Mouse (Mus musculus): ENCODE data around the gene Pgk1.
"Not testable (repeated sequence)": the region's sequence is repeated elsewhere in the genome, so short reads cannot be mapped to it uniquely, and the experiment has no call there.

The Pgk1 gene

GRCm38 (mm10) chrX:106186713-106187649 is at the start of gene Pgk1:
Gene Pgk1 (plus strand): TSS chrX:106187100.
- DNase-seq (ENCODE audit: low read depth, low spot score): peak; percentile 89

GRCm38 (mm10) chrX:106139309-106140070 is 47.4 kb upstream of the Pgk1 start:
- no peak for DNase-seq (ENCODE audit: low read depth, low spot score)

GRCm38 (mm10) chrX:106142936-106143335 is 44.0 kb upstream of the Pgk1 start, which contains the start of gene Tlr13:
Gene Tlr13 (plus strand): TSS chrX:106143204.
- no peak for DNase-seq (ENCODE audit: low read depth, low spot score)

GRCm38 (mm10) chrX:106148185-106148584 is 38.7 kb upstream of the Pgk1 start:
- no peak for DNase-seq (ENCODE audit: low read depth, low spot score)

GRCm38 (mm10) chrX:106149460-106149859 is 37.4 kb upstream of the Pgk1 start:
- DNase-seq (ENCODE audit: low read depth, low spot score): no peak

GRCm38 (mm10) chrX:106154180-106154586 is 32.7 kb upstream of the Pgk1 start:
- no peak for DNase-seq (ENCODE audit: low read depth, low spot score)

GRCm38 (mm10) chrX:106155892-106156291 is 31.0 kb upstream of the Pgk1 start:
- no peak for DNase-seq (ENCODE audit: low read depth, low spot score)

- DNase-seq (ENCODE audit: low read depth, low spot score): no peak
Measured at GRCm38 (mm10) chrX:106163995-106164394, 22.9 kb upstream of the Pgk1 start.

GRCm38 (mm10) chrX:106164555-106164954 is 22.3 kb upstream of the Pgk1 start:
- no peak for DNase-seq (ENCODE audit: low read depth, low spot score)

GRCm38 (mm10) chrX:106165089-106165488 is 21.8 kb upstream of the Pgk1 start:
- no peak for DNase-seq (ENCODE audit: low read depth, low spot score)

- DNase-seq (ENCODE audit: low read depth, low spot score): peak; percentile 64
Measured at GRCm38 (mm10) chrX:106171106-106171852, 15.6 kb upstream of the Pgk1 start.

GRCm38 (mm10) chrX:106171853-106172154 is 15.1 kb upstream of the Pgk1 start:
- no peak for DNase-seq (ENCODE audit: low read depth, low spot score)

GRCm38 (mm10) chrX:106176331-106176730 is 10.6 kb upstream of the Pgk1 start:
- no peak for DNase-seq (ENCODE audit: low read depth, low spot score)

- DNase-seq (ENCODE audit: low read depth, low spot score): no peak
Measured at GRCm38 (mm10) chrX:106184279-106184678, 2.6 kb upstream of the Pgk1 start.

GRCm38 (mm10) chrX:106185706-106186105 is 1.2 kb upstream of the Pgk1 start:
- DNase-seq (ENCODE audit: low read depth, low spot score): no peak

GRCm38 (mm10) chrX:106187737-106188136 is 837 bp downstream of the Pgk1 start:
- DNase-seq (ENCODE audit: low read depth, low spot score): no peak

GRCm38 (mm10) chrX:106189356-106189755 is 2.5 kb downstream of the Pgk1 start:
- DNase-seq (ENCODE audit: low read depth, low spot score): no peak

GRCm38 (mm10) chrX:106190091-106190490 is 3.2 kb downstream of the Pgk1 start:
- no peak for DNase-seq (ENCODE audit: low read depth, low spot score)

GRCm38 (mm10) chrX:106194361-106194760 is 7.5 kb downstream of the Pgk1 start:
- DNase-seq (ENCODE audit: low read depth, low spot score): not testable (repeated sequence)

- DNase-seq (ENCODE audit: low read depth, low spot score): no peak
Measured at GRCm38 (mm10) chrX:106197308-106197707, 10.4 kb downstream of the Pgk1 start.

- no peak for DNase-seq (ENCODE audit: low read depth, low spot score)
Measured at GRCm38 (mm10) chrX:106198904-106199303, 12.0 kb downstream of the Pgk1 start.

GRCm38 (mm10) chrX:106209100-106209499 is 22.2 kb downstream of the Pgk1 start:
- no peak for DNase-seq (ENCODE audit: low read depth, low spot score)
